15 mouse cellular contexts compared by ENCODE assay signal in the genomic region with DNA sequence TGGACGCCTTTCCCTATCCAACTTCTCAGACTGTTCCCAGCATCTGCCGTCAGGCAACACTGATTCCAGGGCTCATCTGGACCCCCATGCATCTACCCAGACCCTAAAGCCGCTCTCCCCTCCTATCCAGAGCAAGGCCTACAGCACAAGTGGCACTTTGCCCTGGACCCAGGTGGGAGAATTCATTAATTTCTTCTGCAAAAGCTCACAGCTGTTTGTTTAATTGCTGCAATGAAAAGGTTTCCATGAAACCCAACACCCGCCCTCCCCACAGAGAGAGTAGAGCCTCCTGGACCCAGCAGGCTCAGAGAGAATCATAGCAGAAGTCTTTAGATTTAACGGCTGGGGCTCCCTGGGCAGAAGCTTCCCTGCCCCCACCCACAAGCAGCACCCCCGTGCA. TPM values are rescaled to one million over a fixed set of nuclear protein-coding genes. Genes with fewer than 3 reads are reported as not detected.
DNase-seq lines count a peak whose midpoint lies in the region; ATAC-seq and TF ChIP-seq lines count a peak whose summit lies in the region.
"Had no signal": no experiment of that assay in that cellular context is flagged by ENCODE, and none has a peak within 500 bp of the region (broad histone marks: within the 10 kb centered on the region; RNA-seq: fewer than 3 reads in every experiment).

No protein-coding gene starts in this region.

- no peaks in the 10 kb centered on the region for H3K36me3 ChIP-seq in kidney, embryonic 16.5 days (ENCODE audit: insufficient read depth, low read length)
- no peaks in the 10 kb centered on the region for H3K36me3 ChIP-seq in embryonic facial prominence, embryonic 13.5 days
- 0 out of 2 replicates have a peak, but pooled peaks cover 5% of the 10 kb centered on the region for H3K36me3 ChIP-seq in hindbrain, embryonic 10.5 days
- H3K36me3 ChIP-seq in limb, embryonic 14.5 days (ENCODE audit: control insufficient read depth, insufficient read depth, low read length), result 0 out of 2 replicates have a peak, but pooled peaks cover 3% of the 10 kb centered on the region
- no peaks in the 10 kb centered on the region for H3K36me3 ChIP-seq in heart, adult 2 months (ENCODE audit: control insufficient read depth, insufficient read depth, low read length)
- H3K36me3 ChIP-seq: stomach, embryonic 15.5 days had no signal

- no peak overlapping the region for H3K4me2 ChIP-seq in kidney, embryonic 16.5 days (replicated peaks; ENCODE audit: low read depth, low read length)
- no peak overlapping the region for H3K4me2 ChIP-seq in embryonic facial prominence, embryonic 13.5 days
- peak overlapping the region; percentile 34 for H3K4me2 ChIP-seq in limb, embryonic 14.5 days (replicated peaks; ENCODE audit: low read depth, low read length, severe bottlenecking)

- DNase-seq in kidney, adult 8-10 months, result no peak
- no peak for DNase-seq in hindbrain, embryonic 10.5 days (ENCODE audit: low spot score)
- DNase-seq in limb, embryonic 14.5 days (ENCODE audit: low spot score), result peak; percentile 63
- DNase-seq in ovary, postnatal 14 days (ENCODE audit: low spot score), result no peak
- no peak for DNase-seq in heart, adult 2 months
- DNase-seq: B cell, adult 2 months; kidney, postnatal 36 days; lung, adult 2 months; thymus, postnatal 4 days had no signal

- no peak for TF ChIP-seq POLR2A in limb, embryonic 14.5 days (IDR thresholded peaks at IDR 0.05; ENCODE audit: borderline replicate concordance, extremely low read depth, insufficient read depth, insufficient read length)
- TF ChIP-seq POLR2A in heart, adult 2 months (IDR thresholded peaks at IDR 0.05; ENCODE audit: insufficient read depth, low read depth, low read length), result no peak

- ATAC-seq in kidney, embryonic 16.5 days (ENCODE audit: low FRiP score, low TSS enrichment), result no peak
- ATAC-seq in embryonic facial prominence, embryonic 13.5 days (ENCODE audit: insufficient number of reproducible peaks, insufficient read depth, low FRiP score, low TSS enrichment, low read depth), result no peak
- ATAC-seq in limb, embryonic 14.5 days (ENCODE audit: low FRiP score, low read depth), result no peak; the same call in 1 of the 2 replicates
- no peak for ATAC-seq in erythroblast, adult 5-6 weeks (replicated peaks; ENCODE audit: low FRiP score, poor library complexity, severe bottlenecking)
- ATAC-seq: activated CD4-positive, CD25-positive, alpha-beta regulatory T cell, adult 4 months had no signal

- intact Hi-C loops in heart, adult 2 months (cut with DNase I), result no loop called here

- no peak for TF ChIP-seq CTCF in heart, adult 2 months (IDR thresholded peaks at IDR 0.05)

- H3K4me1 ChIP-seq in kidney, embryonic 16.5 days (ENCODE audit: insufficient read depth, low read length), result peaks cover 32% of the 10 kb centered on the region
- peaks cover 46% of the 10 kb centered on the region for H3K4me1 ChIP-seq in embryonic facial prominence, embryonic 13.5 days
- peaks cover 64% of the 10 kb centered on the region for H3K4me1 ChIP-seq in hindbrain, embryonic 10.5 days (replicated peaks)
- peaks cover 46% of the 10 kb centered on the region for H3K4me1 ChIP-seq in limb, embryonic 14.5 days (ENCODE audit: control insufficient read depth, insufficient read depth, low read length)
- H3K4me1 ChIP-seq in heart, adult 2 months (ENCODE audit: control insufficient read depth, insufficient read depth, low read length), result no peaks in the 10 kb centered on the region; the same call in 1 of the 2 replicates

- H3K9me3 ChIP-seq in kidney, embryonic 16.5 days (ENCODE audit: low read length), result no peaks in the 10 kb centered on the region
- no peaks in the 10 kb centered on the region for H3K9me3 ChIP-seq in embryonic facial prominence, embryonic 13.5 days
- H3K9me3 ChIP-seq in hindbrain, embryonic 10.5 days, result no peaks in the 10 kb centered on the region
- no peaks in the 10 kb centered on the region for H3K9me3 ChIP-seq in limb, embryonic 14.5 days (ENCODE audit: control insufficient read depth, low read length)
- H3K9me3 ChIP-seq: megakaryocyte, embryonic 14.5 days; stomach, embryonic 15.5 days had no signal

- TF ChIP-seq EP300 in heart, adult 2 months (IDR thresholded peaks at IDR 0.05; ENCODE audit: insufficient read depth, low read depth, low read length), result no peak

- no peaks in the 10 kb centered on the region for H3K79me2 ChIP-seq in heart, adult 2 months (replicated peaks; ENCODE audit: control insufficient read depth, insufficient read depth, low read length)

- H3K4me3 ChIP-seq in kidney, embryonic 16.5 days (ENCODE audit: low read length), result no peak overlapping the region
- no peak overlapping the region for H3K4me3 ChIP-seq in embryonic facial prominence, embryonic 13.5 days
- H3K4me3 ChIP-seq in hindbrain, embryonic 10.5 days, result no peak overlapping the region
- no peak overlapping the region for H3K4me3 ChIP-seq in limb, embryonic 14.5 days (replicated peaks; ENCODE audit: low read length)
- no peak overlapping the region for H3K4me3 ChIP-seq in heart, adult 2 months
- H3K4me3 ChIP-seq: megakaryocyte, embryonic 14.5 days; stomach, embryonic 15.5 days had no signal

- H3K27me3 ChIP-seq in kidney, embryonic 16.5 days (ENCODE audit: insufficient read depth, low read length), result no peaks in the 10 kb centered on the region
- H3K27me3 ChIP-seq in embryonic facial prominence, embryonic 13.5 days, result no peaks in the 10 kb centered on the region
- no peaks in the 10 kb centered on the region for H3K27me3 ChIP-seq in hindbrain, embryonic 10.5 days (ENCODE audit: insufficient read depth, poor library complexity, severe bottlenecking)
- H3K27me3 ChIP-seq in limb, embryonic 14.5 days (ENCODE audit: control insufficient read depth, insufficient read depth, low read length), result no peaks in the 10 kb centered on the region
- H3K27me3 ChIP-seq in heart, adult 2 months (ENCODE audit: control insufficient read depth, insufficient read depth, low read length), result no peaks in the 10 kb centered on the region
- H3K27me3 ChIP-seq: stomach, embryonic 15.5 days had no signal

- H3K27ac ChIP-seq in kidney, embryonic 16.5 days (ENCODE audit: low read length), result 0 out of 2 replicates have a peak overlapping the region, but pooled peaks have one; percentile 3
- H3K27ac ChIP-seq in embryonic facial prominence, embryonic 13.5 days, result peak overlapping the region; percentile 39
- peak overlapping the region; percentile 12; the same call in 1 of the 2 replicates for H3K27ac ChIP-seq in hindbrain, embryonic 10.5 days
- peak overlapping the region; percentile 65; the same call in 1 of the 2 replicates for H3K27ac ChIP-seq in limb, embryonic 14.5 days (replicated peaks; ENCODE audit: low read depth, low read length)
- no peak overlapping the region for H3K27ac ChIP-seq in heart, adult 2 months
- H3K27ac ChIP-seq: stomach, embryonic 15.5 days had no signal

- H3K9ac ChIP-seq in kidney, embryonic 16.5 days (replicated peaks; ENCODE audit: low read length), result 0 out of 2 replicates have a peak overlapping the region, but pooled peaks have one; percentile 27
- H3K9ac ChIP-seq in embryonic facial prominence, embryonic 13.5 days, result 0 out of 2 replicates have a peak overlapping the region, but pooled peaks have one; percentile 47
- no peak overlapping the region for H3K9ac ChIP-seq in limb, embryonic 14.5 days (ENCODE audit: low read depth, low read length, severe bottlenecking)
- H3K9ac ChIP-seq in heart, adult 2 months (ENCODE audit: low read depth, low read length), result no peak overlapping the region
- H3K9ac ChIP-seq: stomach, embryonic 15.5 days had no signal

- 38% methylated on average over 6 of the region's 6 CpGs for WGBS in kidney, embryonic 16.5 days
- 50% methylated on average over 6 of the region's 6 CpGs for WGBS in embryonic facial prominence, embryonic 13.5 days
- 65% methylated on average over 6 of the region's 6 CpGs for WGBS in hindbrain, embryonic 10.5 days
- WGBS in limb, embryonic 14.5 days, result 18% methylated on average over 6 of the region's 6 CpGs
- 82% methylated on average over 6 of the region's 6 CpGs for WGBS in heart, adult 2 months

RNA-seq across cellular contexts. Expression of a gene that starts 4.2 kb away (rescaled TPM):
- 3.5 and 4.0 TPM in 2 replicates for polyA plus RNA-seq in kidney, embryonic 16.5 days (2015; fragmentation: Nextera tagmentation; extraction: Ambion mirVana)
- 8.5 and 10.4 TPM in 2 replicates for polyA plus RNA-seq in embryonic facial prominence, embryonic 13.5 days (2015; fragmentation: Nextera tagmentation; extraction: Ambion mirVana)
- polyA plus RNA-seq in hindbrain, embryonic 10.5 days (2016; fragmentation: Nextera tagmentation; extraction: Ambion mirVana), result 11.1 and 16.7 TPM in 2 replicates
- 98.1 and 133 TPM in 2 replicates for polyA plus RNA-seq in limb, embryonic 14.5 days (2012; rRNA removed)
- 13.9 and 15.1 TPM in 2 replicates for polyA plus RNA-seq in limb, embryonic 14.5 days (2014; fragmentation: Nextera tagmentation; extraction: Ambion mirVana)
- 0.77 TPM in 1 of 2 replicates, not detected in the other for total RNA-seq in erythroblast, adult 5-6 weeks (2015; ENCODE audit: low replicate concordance)
- 4.1 TPM in 1 of 2 replicates, not detected in the other for total RNA-seq in erythroblast, adult 5-6 weeks (2017; ENCODE audit: low replicate concordance)
- total RNA-seq in heart, adult 2 months (2021), result 10 to 100 TPM in 1 of 2 experiments, 1 to 10 TPM in 1; 9.2 to 10.6 TPM
- polyA plus RNA-seq in heart, adult 2 months (2012; rRNA removed), result 19.4 and 20.3 TPM in 2 replicates

RNA-seq across cellular contexts. Expression of a gene that starts 8.1 kb away (rescaled TPM):
- 9.7 and 13.0 TPM in 2 replicates for polyA plus RNA-seq in kidney, embryonic 16.5 days (2015; fragmentation: Nextera tagmentation; extraction: Ambion mirVana)
- polyA plus RNA-seq in embryonic facial prominence, embryonic 13.5 days (2015; fragmentation: Nextera tagmentation; extraction: Ambion mirVana), result 10.8 and 11.1 TPM in 2 replicates
- polyA plus RNA-seq in hindbrain, embryonic 10.5 days (2016; fragmentation: Nextera tagmentation; extraction: Ambion mirVana), result 14.2 and 14.8 TPM in 2 replicates
- 57.1 and 71.7 TPM in 2 replicates for polyA plus RNA-seq in limb, embryonic 14.5 days (2012; rRNA removed)
- 17.3 and 18.2 TPM in 2 replicates for polyA plus RNA-seq in limb, embryonic 14.5 days (2014; fragmentation: Nextera tagmentation; extraction: Ambion mirVana)
- 9.2 and 11.5 TPM in 2 replicates for total RNA-seq in erythroblast, adult 5-6 weeks (2015; ENCODE audit: low replicate concordance)
- total RNA-seq in erythroblast, adult 5-6 weeks (2017; ENCODE audit: low replicate concordance), result 4.4 and 5.6 TPM in 2 replicates
- 10 to 100 TPM; 53.3 to 59.4 TPM for total RNA-seq in heart, adult 2 months (2021)
- 52.3 and 54.0 TPM in 2 replicates for polyA plus RNA-seq in heart, adult 2 months (2012; rRNA removed)

RNA-seq across cellular contexts. Expression of a gene that starts 23.0 kb away (rescaled TPM):
- polyA plus RNA-seq in kidney, embryonic 16.5 days (2015; fragmentation: Nextera tagmentation; extraction: Ambion mirVana), result 0.25 and 0.51 TPM in 2 replicates
- 0.10 and 0.40 TPM in 2 replicates for polyA plus RNA-seq in embryonic facial prominence, embryonic 13.5 days (2015; fragmentation: Nextera tagmentation; extraction: Ambion mirVana)
- 0.05 and 0.16 TPM in 2 replicates for polyA plus RNA-seq in hindbrain, embryonic 10.5 days (2016; fragmentation: Nextera tagmentation; extraction: Ambion mirVana)
- 10.3 and 10.5 TPM in 2 replicates for polyA plus RNA-seq in limb, embryonic 14.5 days (2012; rRNA removed)
- polyA plus RNA-seq in limb, embryonic 14.5 days (2014; fragmentation: Nextera tagmentation; extraction: Ambion mirVana), result 1.5 and 2.3 TPM in 2 replicates
- not detected in 2 replicates for total RNA-seq in erythroblast, adult 5-6 weeks (2015; ENCODE audit: low replicate concordance)
- total RNA-seq in erythroblast, adult 5-6 weeks (2017; ENCODE audit: low replicate concordance), result not detected in 2 replicates
- total RNA-seq in heart, adult 2 months (2021), result 100 to 1,000 TPM; 207 to 213 TPM
- polyA plus RNA-seq in heart, adult 2 months (2012; rRNA removed), result 482 and 483 TPM in 2 replicates
- polyA plus RNA-seq: activated CD4-positive, CD25-positive, alpha-beta regulatory T cell, adult 4 months had no signal

RNA-seq across cellular contexts. Expression of a gene that starts 29.7 kb away (rescaled TPM):
- polyA plus RNA-seq in kidney, embryonic 16.5 days (2015; fragmentation: Nextera tagmentation; extraction: Ambion mirVana), result 2.0 and 2.2 TPM in 2 replicates
- 2.0 and 2.2 TPM in 2 replicates for polyA plus RNA-seq in embryonic facial prominence, embryonic 13.5 days (2015; fragmentation: Nextera tagmentation; extraction: Ambion mirVana)
- 5.3 and 9.1 TPM in 2 replicates for polyA plus RNA-seq in hindbrain, embryonic 10.5 days (2016; fragmentation: Nextera tagmentation; extraction: Ambion mirVana)
- polyA plus RNA-seq in limb, embryonic 14.5 days (2012; rRNA removed), result 0.50 and 0.93 TPM in 2 replicates
- 1.5 and 1.8 TPM in 2 replicates for polyA plus RNA-seq in limb, embryonic 14.5 days (2014; fragmentation: Nextera tagmentation; extraction: Ambion mirVana)
- total RNA-seq in erythroblast, adult 5-6 weeks (2015; ENCODE audit: low replicate concordance), result 2.9 TPM in 1 of 2 replicates, not detected in the other
- 0.14 and 2.5 TPM in 2 replicates for total RNA-seq in erythroblast, adult 5-6 weeks (2017; ENCODE audit: low replicate concordance)
- total RNA-seq in heart, adult 2 months (2021), result 1 to 10 TPM; 2.4 to 2.9 TPM
- 1.4 and 2.0 TPM in 2 replicates for polyA plus RNA-seq in heart, adult 2 months (2012; rRNA removed)

RNA-seq across cellular contexts. Expression of a gene that starts 30.6 kb away (rescaled TPM):
- 34.1 and 36.1 TPM in 2 replicates for polyA plus RNA-seq in kidney, embryonic 16.5 days (2015; fragmentation: Nextera tagmentation; extraction: Ambion mirVana)
- polyA plus RNA-seq in embryonic facial prominence, embryonic 13.5 days (2015; fragmentation: Nextera tagmentation; extraction: Ambion mirVana), result 54.7 and 55.2 TPM in 2 replicates
- polyA plus RNA-seq in hindbrain, embryonic 10.5 days (2016; fragmentation: Nextera tagmentation; extraction: Ambion mirVana), result 32.4 and 41.6 TPM in 2 replicates
- polyA plus RNA-seq in limb, embryonic 14.5 days (2012; rRNA removed), result 51.1 and 77.3 TPM in 2 replicates
- 67.3 and 69.0 TPM in 2 replicates for polyA plus RNA-seq in limb, embryonic 14.5 days (2014; fragmentation: Nextera tagmentation; extraction: Ambion mirVana)
- not detected in 2 replicates for total RNA-seq in erythroblast, adult 5-6 weeks (2015; ENCODE audit: low replicate concordance)
- total RNA-seq in erythroblast, adult 5-6 weeks (2017; ENCODE audit: low replicate concordance), result not detected in 2 replicates
- total RNA-seq in heart, adult 2 months (2021), result 1 to 10 TPM; 8.3 to 9.8 TPM
- 13.5 and 14.2 TPM in 2 replicates for polyA plus RNA-seq in heart, adult 2 months (2012; rRNA removed)

Comparison
In these comparisons a context has a peak if more than half of its experiments do, and no peak if none do; other contexts are left out.
1. H3K9ac ChIP-seq: peak in kidney, embryonic 16.5 days (single experiment) and embryonic facial prominence, embryonic 13.5 days (single experiment); none in limb, embryonic 14.5 days (single experiment) and heart, adult 2 months (single experiment).
2. RNA of a gene that starts 23.0 kb away (polyA plus RNA-seq): 482 to 483 TPM in heart, adult 2 months; 1.5 to 10.5 TPM in limb, embryonic 14.5 days, 0.25 to 0.51 TPM in kidney, embryonic 16.5 days, 0.05 to 0.16 TPM in hindbrain, embryonic 10.5 days and 0.10 to 0.40 TPM in embryonic facial prominence, embryonic 13.5 days; every median in the first group is over 10 times any median in the second.